Mouse (Mus musculus): Measurements from ENCODE around the gene Il31ra. TPM values are rescaled to one million over a fixed set of nuclear protein-coding genes. Genes with fewer than 3 reads are reported as not detected.

The Il31ra gene
- polyA plus RNA-seq (2012; rRNA removed): not detected in 2 replicates

GRCm38 (mm10) chr13:112594260-112594659 lies at the start of gene Il31ra:
Il31ra (minus strand) TSS chr13:112594360.

Other genes with a start within 250 kb of the Il31ra start
- 15.4 and 18.0 TPM in 2 replicates for gene Il6st, start 130.3 kb downstream of the Il31ra start, polyA plus RNA-seq (2012; rRNA removed)
- not detected in 2 replicates for gene Ddx4, start 58.1 kb upstream of the Il31ra start, polyA plus RNA-seq (2012; rRNA removed)
- gene Slc38a9, start 66.4 kb upstream of the Il31ra start, polyA plus RNA-seq (2012; rRNA removed): 4.1 TPM in 2 replicates
- gene Plpp1, start 206.4 kb upstream of the Il31ra start, polyA plus RNA-seq (2012; rRNA removed): 58.8 and 59.9 TPM in 2 replicates

Data from colon, adult 2 months (tissue).